Mouse (Mus musculus) small intestine, adult 2 months (tissue): ENCODE measurements around the gene Ppp1r16b. TPM values are rescaled to one million over a fixed set of nuclear protein-coding genes. Genes with fewer than 3 reads are reported as not detected.

ENCODE experiments used
- H3K27ac ChIP-seq: fragments of 200-500 bp; 2 replicates; pipeline ENCODE4 v1.5.1; 2012; ENCODE audit warnings: low read depth, low read length, control low read depth, inconsistent platforms; ENCODE audit not compliant: insufficient read depth
- H3K27me3 ChIP-seq: fragments of 200-500 bp; 2 replicates; pipeline ENCODE4 v1.6.1; 2012; ENCODE audit warnings: mild to moderate bottlenecking, moderate library complexity, low read length, inconsistent platforms; ENCODE audit not compliant: control insufficient read depth, insufficient read depth
- H3K36me3 ChIP-seq: fragments of 200-500 bp; 2 replicates; pipeline ENCODE4 v1.6.1; 2012; ENCODE audit warnings: mild to moderate bottlenecking, low read length, control low read depth, inconsistent platforms; ENCODE audit not compliant: control insufficient read depth, insufficient read depth
- H3K4me1 ChIP-seq: fragments of 200-500 bp; 2 replicates; pipeline ENCODE4 v1.6.1; 2012; ENCODE audit warnings: low read length, inconsistent platforms, mixed read lengths; ENCODE audit not compliant: control insufficient read depth, insufficient read depth, insufficient read length
- H3K4me3 ChIP-seq: fragments of 200-500 bp; 2 replicates; pipeline ENCODE4 v1.5.1; 2012; ENCODE audit warnings: low read depth, mild to moderate bottlenecking, control low read depth, inconsistent platforms, low read length, moderate library complexity
- CTCF ChIP-seq: fragments of 200-500 bp; IDR thresholded peaks from 2 replicates; pipeline ENCODE4 v1.5.1; 2012; ENCODE audit warnings: low read depth, mild to moderate bottlenecking, control low read depth, inconsistent platforms, low read length, moderate library complexity, mixed read lengths; ENCODE audit not compliant: insufficient replicate concordance, insufficient read length; ENCODE audit errors: extremely low read depth
- POLR2A ChIP-seq: fragments of 200-500 bp; IDR thresholded peaks from 2 replicates; pipeline ENCODE4 v1.6.1; 2012; ENCODE audit warnings: low read depth, mild to moderate bottlenecking, control low read depth, inconsistent platforms, low read length, moderate library complexity
- WGBS: fragments of 180-500 bp; shearing (Covaris S2); methylation state at CpG from one replicate; pipeline ENCODE4 v1.1.7; 2018; 5-methylcytosine and 5-hydroxymethylcytosine counted together
- polyA plus RNA-seq: library from polyadenylated mRNA; depleted of rRNA; stranded (reverse); fragments of >200 nt; gene quantifications from 2 replicates; pipeline ENCODE4 v1.2.3, GENCODE M21; 2012; rRNA removed

Ppp1r16b gene
- 3.6 and 3.9 TPM in 2 replicates for polyA plus RNA-seq

GRCm38 (mm10) chr2:158665098-158665497 is at the start of gene Ppp1r16b:
TSS of gene Ppp1r16b (plus strand) at chr2:158665398.
- 61% methylated on average over 4 of the region's 4 CpGs for WGBS
- Histone ChIP-seq H3K4me1 (peaks cover 24% of the 10 kb centered on the region), H3K27me3 (0 out of 2 replicates have a peak, but pooled peaks cover 3% of the 10 kb centered on the region), H3K4me3 (no peak within 1 kb of the TSS), H3K36me3 (no peaks in the 10 kb centered on the region), H3K27ac (no peak within 1 kb of the TSS; the same call in 1 of the 2 replicates)
- no peak for TF ChIP-seq POLR2A
- TF ChIP-seq CTCF = no peak

- H3K4me3 ChIP-seq = no peak overlapping the region
- H3K36me3 ChIP-seq = no peaks in the 10 kb centered on the region
- TF ChIP-seq POLR2A (no peak), CTCF (no peak)
- H3K4me1 ChIP-seq = no peaks in the 10 kb centered on the region; the same call in 1 of the 2 replicates
- WGBS = 8% methylated on average over 13 of the region's 13 CpGs
- H3K27ac ChIP-seq = no peak overlapping the region
- H3K27me3 ChIP-seq = peaks cover 76% of the 10 kb centered on the region
These were observed 49.5 kb upstream of the Ppp1r16b start for GRCm38 (mm10) chr2:158615702-158616101.

GRCm38 (mm10) chr2:158616296-158616695 is 48.9 kb upstream of the Ppp1r16b start:
- H3K27me3 ChIP-seq = peaks cover 70% of the 10 kb centered on the region
- no peaks in the 10 kb centered on the region for H3K36me3 ChIP-seq
- 2% methylated on average over 12 of the region's 12 CpGs for WGBS
- H3K27ac ChIP-seq = no peak overlapping the region
- no peaks in the 10 kb centered on the region for H3K4me1 ChIP-seq
- no peak overlapping the region for H3K4me3 ChIP-seq
- TF ChIP-seq CTCF (no peak), POLR2A (no peak)

GRCm38 (mm10) chr2:158616790-158617189 is 48.4 kb upstream of the Ppp1r16b start:
- H3K4me1 ChIP-seq = no peaks in the 10 kb centered on the region
- H3K4me3 ChIP-seq = no peak overlapping the region
- H3K27me3 ChIP-seq = peaks cover 65% of the 10 kb centered on the region
- 17% methylated on average over 11 of the region's 11 CpGs for WGBS
- H3K36me3 ChIP-seq = no peaks in the 10 kb centered on the region
- H3K27ac ChIP-seq = no peak overlapping the region
- TF ChIP-seq POLR2A (no peak), CTCF (no peak)

- Histone ChIP-seq H3K27me3 (peaks cover 2% of the 10 kb centered on the region), H3K36me3 (peaks cover 17% of the 10 kb centered on the region), H3K27ac (peak within 1 kb of the TSS; percentile 88), H3K4me3 (peak within 1 kb of the TSS; percentile 84), H3K4me1 (no peaks in the 10 kb centered on the region; the same call in 1 of the 2 replicates)
- TF ChIP-seq CTCF (0 out of 2 replicates have a peak, but pooled peaks have one; percentile 10), POLR2A (peak; percentile 77)
- WGBS = under 1% methylated on average over 39 of the region's 39 CpGs
These were observed 40.4 kb upstream of the Ppp1r16b start, which contains the start of gene Actr5 for GRCm38 (mm10) chr2:158624718-158625222. TSS of gene Actr5 (plus strand) at chr2:158624888.

- peak overlapping the region; percentile 88; the same call in 1 of the 2 replicates for H3K27ac ChIP-seq
- no peaks in the 10 kb centered on the region; the same call in 1 of the 2 replicates for H3K4me1 ChIP-seq
- TF ChIP-seq CTCF = no peak
- no peak for TF ChIP-seq POLR2A
- H3K36me3 ChIP-seq = peaks cover 20% of the 10 kb centered on the region
- peak overlapping the region; percentile 84 for H3K4me3 ChIP-seq
- under 1% methylated on average over 44 of the region's 44 CpGs for WGBS
- H3K27me3 ChIP-seq = peaks cover 2% of the 10 kb centered on the region; the same call in 1 of the 2 replicates
These were observed 40.0 kb upstream of the Ppp1r16b start for GRCm38 (mm10) chr2:158625231-158625630.

- H3K4me3 ChIP-seq = peak overlapping the region; percentile 84
- TF ChIP-seq CTCF = no peak
- no peak for TF ChIP-seq POLR2A
- H3K27ac ChIP-seq = no peak overlapping the region
- H3K36me3 ChIP-seq = peaks cover 25% of the 10 kb centered on the region
- WGBS = 14% methylated on average over 8 of the region's 8 CpGs
- H3K4me1 ChIP-seq = no peaks in the 10 kb centered on the region; the same call in 1 of the 2 replicates
- H3K27me3 ChIP-seq = peaks cover 2% of the 10 kb centered on the region; the same call in 1 of the 2 replicates
These were observed 39.5 kb upstream of the Ppp1r16b start for GRCm38 (mm10) chr2:158625697-158626096.
